In the genomic region with DNA sequence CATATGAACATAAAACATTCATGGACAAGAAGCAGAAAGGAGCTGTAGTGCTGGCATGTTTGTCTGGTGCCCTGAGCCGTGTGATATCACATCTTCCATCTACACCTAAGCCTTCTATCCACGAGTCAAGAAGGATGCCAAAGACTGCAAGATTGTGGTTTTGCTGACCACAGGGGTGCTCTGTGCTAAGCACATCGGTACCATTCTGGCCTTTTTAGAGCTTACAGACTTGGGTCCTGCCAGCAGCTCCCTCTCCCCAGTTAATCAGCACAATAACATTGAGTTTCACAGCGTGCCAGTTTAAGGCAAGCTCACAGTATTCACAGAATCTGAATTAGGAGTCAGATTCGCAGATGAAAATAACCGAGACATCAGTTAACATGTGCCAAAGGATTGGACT, we compare ENCODE assay signal across 20 mouse cellular contexts.
"Had no signal": no experiment of that assay in that cellular context is flagged by ENCODE, and none has a peak within 500 bp of the region (broad histone marks: within the 10 kb centered on the region; RNA-seq: fewer than 3 reads in every experiment).

No protein-coding gene starts in this region.

- ATAC-seq: liver, embryonic 12.5 days had no signal

- H3K4me3 ChIP-seq: limb, embryonic 10.5 days; limb, embryonic 13.5 days; liver, embryonic 12.5 days; liver, embryonic 15.5 days; lung, embryonic 15.5 days; midbrain, embryonic 12.5 days; neural tube, embryonic 12.5 days; neural tube, embryonic 15.5 days; stomach, embryonic 15.5 days had no signal

- H3K27ac ChIP-seq: kidney, postnatal 0 days; limb, embryonic 10.5 days; limb, embryonic 13.5 days; liver, embryonic 12.5 days; liver, embryonic 15.5 days; lung, embryonic 15.5 days; midbrain, embryonic 12.5 days; neural tube, embryonic 12.5 days; neural tube, embryonic 15.5 days; stomach, embryonic 15.5 days had no signal

- DNase-seq: kidney, adult 2 months; kidney, postnatal 25 days; liver; lung, adult 18-20 months; lung, postnatal 14 days; lung, postnatal 4 days; right cerebral cortex, adult 18-20 months; right cerebral cortex, postnatal 25 days; spleen, adult 18-20 months; thymus, postnatal 25 days had no signal
